Mouse (Mus musculus): ENCODE measurements around the gene Esam.
A peak's percentile ranks its signal among the peaks of the same experiment; 100 is the strongest.

Gene Esam

DNA sequence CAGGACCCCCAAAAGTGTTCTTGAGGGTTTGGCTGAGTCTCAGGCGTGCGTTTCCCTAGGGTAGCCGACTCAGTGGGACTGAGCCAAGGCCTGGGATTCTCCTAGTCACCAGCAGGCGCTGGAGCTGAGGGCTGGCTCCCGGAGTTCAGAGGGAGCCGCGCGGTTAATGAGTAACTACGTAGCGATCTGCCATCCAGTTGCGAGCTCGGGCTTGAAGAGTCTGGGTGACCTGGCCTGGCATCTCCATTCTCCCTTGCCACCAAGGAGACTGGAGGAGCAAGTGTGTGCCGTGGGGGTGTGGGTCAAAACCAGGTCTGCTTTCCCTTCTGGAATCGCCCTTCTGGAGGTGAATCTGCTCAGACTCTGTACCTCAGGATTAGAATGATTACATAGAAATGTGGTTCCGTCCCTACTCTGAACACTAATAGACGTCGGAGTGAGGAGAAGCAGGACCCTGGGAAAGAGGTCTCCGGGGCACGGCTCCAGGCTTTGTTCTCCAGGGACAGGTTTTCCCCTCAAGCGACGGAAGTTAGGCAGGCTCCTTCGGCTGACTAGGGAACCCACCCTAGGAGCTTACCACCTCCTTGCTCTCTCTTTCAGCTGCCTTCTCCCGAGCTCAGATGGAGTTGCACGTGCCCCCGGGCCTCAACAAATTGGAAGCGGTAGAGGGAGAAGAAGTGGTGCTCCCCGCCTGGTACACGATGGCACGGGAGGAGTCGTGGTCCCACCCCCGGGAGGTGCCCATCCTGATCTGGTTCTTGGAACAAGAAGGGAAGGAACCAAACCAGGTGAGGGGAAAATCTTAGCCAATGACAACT lies 3.2 kb downstream of the Esam start:
- DNase-seq (ENCODE audit: low read depth): no peak

DNA sequence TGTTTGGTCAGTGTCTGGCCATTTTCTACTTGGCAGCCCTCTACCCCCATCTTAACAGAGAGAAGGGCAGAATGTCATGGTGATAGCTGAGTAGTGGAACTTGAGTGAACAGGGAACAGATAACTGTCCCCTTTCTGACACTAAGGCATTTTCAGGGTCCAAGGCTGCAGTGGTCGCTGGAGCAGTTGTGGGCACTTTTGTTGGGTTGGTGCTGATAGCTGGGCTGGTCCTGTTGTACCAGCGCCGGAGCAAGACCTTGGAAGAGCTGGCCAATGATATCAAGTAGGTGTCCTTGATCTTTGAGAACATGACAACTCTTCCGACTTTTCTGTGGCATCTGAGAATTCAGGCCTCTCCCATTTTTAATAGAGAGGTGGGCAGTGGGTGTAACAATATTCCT lies 9.0 kb downstream of the Esam start:
- DNase-seq (ENCODE audit: low read depth): no peak

DNA sequence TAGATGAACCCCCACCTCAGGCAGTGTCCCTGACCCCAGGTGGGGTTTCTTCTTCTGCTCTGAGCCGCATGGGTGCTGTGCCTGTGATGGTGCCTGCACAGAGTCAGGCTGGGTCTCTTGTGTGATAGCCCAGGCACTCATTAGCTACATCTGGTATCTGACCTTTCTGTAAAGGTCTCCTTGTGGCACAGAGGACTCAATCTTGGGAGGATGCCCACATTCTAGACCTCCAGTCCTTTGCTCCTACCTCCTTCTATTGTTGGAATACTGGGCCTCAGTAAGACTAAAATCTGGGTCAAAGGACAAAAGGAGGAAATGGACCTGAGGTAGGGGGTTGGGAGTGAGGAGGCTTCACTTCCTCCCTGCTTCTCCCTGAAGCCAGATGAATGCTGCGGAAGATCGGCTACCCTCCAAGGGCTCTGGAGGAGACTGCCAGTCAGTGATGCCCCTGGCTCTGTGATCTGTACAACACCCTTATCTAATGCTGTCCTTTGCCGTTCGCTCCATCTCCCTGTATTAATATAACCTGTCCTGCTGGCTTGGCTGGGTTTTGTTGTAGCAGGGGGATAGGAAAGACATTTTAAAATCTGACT lies 9.9 kb downstream of the Esam start:
- DNase-seq (ENCODE audit: low read depth): no peak

DNA sequence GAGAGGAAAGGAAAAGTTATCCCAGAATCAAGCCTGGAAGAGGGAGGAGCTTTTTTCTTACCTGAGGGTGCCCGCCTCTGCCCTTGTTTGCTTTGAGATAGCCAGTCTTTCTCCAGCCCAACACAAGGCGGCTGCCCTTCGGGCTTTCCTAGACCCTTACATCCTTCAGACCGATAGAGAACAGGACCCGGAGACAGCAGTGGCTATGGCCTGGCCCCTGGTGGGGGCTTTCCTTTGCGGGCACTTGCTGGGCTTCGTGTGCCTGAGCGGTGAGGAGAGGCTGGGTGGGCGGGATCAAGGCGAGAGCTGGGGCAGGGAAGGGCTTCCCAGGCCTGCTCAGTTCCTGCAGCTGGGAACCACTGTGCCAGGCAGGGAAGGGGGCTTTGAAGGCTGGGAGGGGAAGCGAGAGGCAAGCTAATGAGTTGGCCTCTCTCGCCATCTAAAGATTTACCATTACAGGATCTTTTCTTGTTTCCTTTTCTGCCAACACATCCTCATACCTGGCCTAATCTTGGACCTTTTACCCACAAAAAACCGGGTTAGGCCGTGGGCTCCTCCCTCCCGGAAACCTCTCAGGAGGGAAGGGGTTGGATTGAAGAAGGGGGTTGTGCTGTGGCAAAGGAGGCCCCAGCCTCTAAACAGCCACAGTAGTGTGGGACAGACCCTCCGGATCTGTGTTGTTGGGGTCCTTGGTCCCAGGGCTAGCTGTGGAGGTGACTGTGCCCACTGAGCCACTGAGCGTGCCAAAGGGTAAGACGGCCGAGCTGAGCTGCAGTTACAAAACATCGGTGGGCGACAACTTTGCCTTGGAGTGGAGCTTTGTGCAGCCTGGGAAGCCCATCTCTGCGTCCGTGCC lies 11.5 kb downstream of the Esam start, which contains the start of gene Vsig2:
Gene Vsig2, plus strand, starts transcription at position 86 of the 856 bp plus-strand sequence.
- no peak for DNase-seq (ENCODE audit: low read depth)

DNA sequence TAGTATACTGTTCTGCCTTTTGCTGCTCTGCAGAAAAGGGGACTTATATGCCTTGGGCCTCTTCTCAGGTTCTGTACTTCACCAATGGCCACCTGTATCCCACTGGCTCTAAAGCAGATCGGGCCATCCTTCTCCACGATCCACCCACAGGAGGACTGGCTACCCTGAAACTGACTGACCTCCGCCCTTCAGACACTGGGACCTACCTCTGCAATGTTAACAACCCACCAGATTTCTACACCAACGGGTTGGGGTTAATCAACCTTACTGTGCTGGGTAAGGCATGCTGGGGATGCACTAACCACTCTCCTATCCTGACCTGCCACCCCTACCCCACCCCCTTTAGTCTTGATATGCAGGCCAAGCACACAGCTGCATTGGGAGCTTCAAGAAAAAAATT lies 12.3 kb downstream of the Esam start:
- DNase-seq (ENCODE audit: low read depth): no peak

DNA sequence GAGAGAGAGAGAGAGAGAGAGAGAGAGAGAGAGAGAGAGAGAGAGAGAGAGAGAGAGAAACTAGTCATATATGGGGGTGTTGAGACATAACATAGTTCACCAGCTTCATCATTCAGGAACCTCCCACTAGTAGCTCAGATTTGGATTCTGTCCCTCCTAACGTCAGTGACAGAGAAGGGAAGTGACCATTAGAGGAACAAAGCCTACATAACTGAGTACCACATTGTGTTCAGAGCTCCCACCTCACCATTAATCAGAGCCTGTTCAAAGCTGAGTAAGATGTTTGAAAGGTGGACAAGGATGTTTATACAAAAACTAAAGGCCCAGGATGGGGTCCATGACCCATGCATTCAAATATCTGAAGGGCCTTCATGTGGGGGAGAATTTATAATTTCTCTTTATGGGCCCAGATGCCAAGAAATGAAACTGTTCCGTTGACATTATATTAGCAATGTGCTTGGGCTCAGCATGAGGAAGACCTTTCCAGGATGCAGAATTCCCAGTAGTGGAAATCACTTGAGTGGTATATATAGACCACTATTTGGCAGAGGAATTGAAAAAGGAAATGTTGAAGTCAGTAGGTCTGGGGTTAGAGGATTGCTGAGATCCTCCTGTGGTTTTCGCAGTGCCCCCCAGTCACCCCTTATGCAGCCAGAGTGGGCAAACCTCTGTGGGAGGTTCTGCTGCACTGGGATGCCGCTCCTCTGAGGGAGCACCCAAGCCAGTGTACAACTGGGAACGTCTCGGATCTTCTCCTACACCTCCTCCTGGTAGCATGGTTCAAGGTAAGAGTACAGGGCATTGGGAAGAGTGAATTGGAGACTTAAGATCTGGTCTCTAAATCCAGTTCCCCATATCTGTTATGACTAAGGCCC lies 13.1 kb downstream of the Esam start:
- DNase-seq (ENCODE audit: low read depth): no peak

DNA sequence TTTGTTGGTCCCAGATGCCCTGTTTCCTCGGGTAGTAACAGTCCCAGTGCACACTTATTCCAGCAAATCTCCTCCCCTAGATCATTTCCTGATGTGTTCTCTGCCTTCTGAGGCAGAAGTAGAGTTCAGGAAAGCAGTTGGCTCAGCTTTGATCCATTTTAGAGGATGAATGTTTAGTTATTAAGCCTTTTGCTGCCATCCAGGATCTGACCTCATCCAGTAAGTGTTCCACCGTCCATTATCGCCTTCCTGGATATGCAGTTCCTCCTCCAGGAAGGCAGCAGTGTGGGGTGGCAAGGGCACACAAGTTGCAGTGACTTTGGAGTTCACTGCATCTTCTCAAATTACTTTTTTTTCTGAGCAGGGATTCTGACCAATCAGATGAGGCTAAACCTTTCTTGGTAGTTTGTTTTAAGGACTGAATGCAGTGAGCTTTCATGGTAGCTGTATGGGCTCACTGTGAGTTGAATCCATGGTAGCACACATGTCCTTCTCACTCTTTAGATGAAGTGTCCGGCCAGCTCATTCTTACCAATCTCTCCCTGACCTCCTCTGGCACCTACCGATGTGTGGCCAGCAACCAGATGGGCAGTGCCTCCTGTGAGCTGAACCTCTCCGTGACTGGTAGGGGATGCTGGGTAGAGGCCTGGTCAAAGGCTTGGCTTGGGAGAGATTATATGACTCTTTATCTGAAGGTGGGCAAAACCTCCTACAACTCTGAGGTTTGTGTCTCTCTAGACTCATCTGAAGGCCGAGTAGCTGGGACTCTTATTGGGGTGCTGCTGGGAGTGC lies 14.2 kb downstream of the Esam start:
- DNase-seq (ENCODE audit: low read depth): no peak

DNA sequence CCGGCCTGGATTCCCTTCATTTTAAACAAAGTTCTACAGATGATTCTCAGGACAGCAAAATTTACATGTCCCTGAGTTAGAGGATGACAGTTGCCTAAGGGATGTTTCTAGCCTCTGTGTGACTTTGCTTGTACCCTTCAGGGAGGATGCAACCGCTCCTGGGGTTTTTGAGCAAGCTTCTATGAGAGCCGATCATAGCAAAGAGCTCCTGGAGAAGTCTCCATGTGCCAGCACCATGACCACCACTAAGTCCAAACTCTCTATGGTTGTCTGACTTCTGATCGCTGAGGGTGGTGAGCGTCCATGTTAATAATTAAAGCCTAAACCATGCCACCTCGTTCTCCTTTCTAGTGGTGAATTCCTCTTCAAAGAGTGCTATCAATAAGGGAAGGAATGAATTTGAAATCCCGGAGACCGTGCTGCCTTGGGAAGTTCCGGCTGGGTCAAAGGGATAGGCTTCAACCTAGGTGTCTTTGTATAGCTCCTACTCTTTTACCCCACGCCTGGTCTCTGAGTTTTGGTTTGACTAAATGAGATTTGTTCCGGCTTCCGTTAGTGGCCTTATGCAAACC lies 16.1 kb downstream of the Esam start:
- DNase-seq (ENCODE audit: low read depth): no peak

DNA sequence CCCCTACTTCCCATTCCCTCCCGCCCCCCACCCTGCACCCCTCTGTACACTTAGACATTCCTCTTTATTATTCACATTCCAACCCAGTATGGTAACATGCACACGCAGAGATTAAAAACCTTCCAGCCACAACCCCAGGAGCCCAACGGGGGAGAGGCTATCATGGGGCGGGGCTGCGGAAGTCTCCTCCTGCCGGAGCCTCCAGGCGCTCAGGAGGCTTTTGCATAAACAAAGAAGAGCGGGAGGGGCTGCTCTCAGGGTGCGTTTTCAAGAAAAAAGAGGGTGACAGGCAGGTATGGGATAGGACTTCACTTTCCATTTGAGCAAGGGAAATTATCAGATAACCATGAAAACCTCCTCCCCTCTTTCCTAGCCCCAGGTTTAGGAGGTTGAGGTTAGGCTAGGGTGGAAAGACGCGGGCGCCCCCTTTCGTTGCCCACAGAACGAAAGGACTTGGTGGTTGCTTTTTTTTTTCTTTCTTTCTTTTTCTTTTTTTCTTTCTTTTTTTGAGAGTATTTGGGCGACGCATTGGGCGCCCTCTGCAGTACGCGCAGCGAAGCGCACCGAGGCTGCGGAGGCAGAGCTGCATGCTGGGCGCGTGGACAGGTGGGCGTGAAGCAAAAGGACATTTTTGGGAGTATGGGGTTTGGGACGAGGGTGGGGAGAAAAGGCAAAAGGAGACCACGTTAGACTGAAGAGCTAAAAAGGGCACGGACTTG lies 16.7 kb downstream of the Esam start:
- peak; percentile 79 for DNase-seq (ENCODE audit: low read depth)

DNA sequence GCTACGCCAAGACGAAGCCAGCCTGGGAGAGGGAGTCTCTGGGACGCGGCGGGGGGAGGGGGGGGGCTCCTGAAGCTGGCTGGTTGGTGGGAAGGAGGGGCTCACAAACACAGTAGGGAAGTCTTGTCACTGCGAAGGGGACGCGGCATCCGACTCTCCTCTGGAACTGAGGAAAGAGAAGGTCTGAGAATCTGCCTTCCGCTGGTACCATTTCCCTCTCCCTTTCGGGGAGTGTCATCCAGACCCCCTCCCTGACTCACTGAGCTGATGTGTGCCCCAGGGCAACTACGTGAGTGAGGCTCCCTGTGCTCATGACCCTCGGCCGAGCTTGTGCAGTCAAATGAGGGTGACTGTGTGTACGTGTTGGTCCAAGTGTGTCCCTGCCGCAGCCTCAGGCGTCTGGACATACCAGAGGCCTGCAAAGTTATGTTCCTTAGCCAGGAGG lies 17.3 kb downstream of the Esam start:
- no peak for DNase-seq (ENCODE audit: low read depth)

DNA sequence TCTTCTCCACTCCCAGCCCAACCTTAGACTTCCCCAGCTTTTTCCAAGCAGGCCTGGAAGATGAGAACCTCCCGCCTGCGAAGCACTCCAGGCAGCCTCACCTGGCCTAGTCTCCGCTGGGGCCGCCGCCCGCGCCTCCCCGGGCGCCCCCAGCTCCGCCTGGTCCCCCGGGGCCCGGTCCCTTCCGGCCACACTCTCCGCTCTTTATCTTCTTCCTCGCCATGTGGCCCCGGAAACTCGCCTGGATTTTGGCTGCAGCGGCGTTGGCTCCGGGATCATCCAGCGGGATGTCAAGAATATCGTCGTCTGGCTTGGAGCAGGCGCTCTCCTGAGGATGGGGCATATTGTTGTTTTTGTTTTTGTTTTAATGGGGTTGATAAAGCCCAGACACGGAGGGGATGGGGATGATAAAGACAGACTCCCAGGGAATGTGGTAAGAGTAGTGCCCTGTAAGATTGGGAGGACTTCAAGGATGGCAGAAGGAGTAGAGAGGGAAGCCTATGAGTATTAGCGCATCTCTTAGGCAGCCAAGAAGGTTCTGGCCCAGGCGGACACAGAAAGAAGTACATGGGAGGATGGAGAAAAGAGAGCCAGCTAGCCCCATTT lies 18.1 kb downstream of the Esam start:
- no peak for DNase-seq (ENCODE audit: low read depth)

DNA sequence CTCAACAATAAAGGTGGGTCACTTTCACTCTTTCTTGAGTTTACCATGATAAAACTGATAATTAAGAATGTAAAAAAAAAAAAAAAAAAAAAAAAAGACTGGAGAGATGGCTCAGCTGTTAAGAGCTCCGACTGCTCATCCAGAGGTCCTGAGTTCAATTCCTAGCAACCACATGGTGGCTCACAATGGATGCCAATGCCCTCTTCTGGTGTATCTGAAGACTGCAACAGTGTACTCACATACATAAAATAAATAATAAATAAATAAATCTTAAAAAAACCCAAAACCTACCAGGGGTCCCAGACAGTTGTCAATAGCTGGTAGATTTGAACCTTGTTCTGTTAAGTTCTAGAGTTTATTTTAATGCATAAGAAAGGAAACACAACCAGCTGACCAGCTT lies 19.0 kb downstream of the Esam start:
- peak; percentile 21 for DNase-seq (ENCODE audit: low read depth)

DNA sequence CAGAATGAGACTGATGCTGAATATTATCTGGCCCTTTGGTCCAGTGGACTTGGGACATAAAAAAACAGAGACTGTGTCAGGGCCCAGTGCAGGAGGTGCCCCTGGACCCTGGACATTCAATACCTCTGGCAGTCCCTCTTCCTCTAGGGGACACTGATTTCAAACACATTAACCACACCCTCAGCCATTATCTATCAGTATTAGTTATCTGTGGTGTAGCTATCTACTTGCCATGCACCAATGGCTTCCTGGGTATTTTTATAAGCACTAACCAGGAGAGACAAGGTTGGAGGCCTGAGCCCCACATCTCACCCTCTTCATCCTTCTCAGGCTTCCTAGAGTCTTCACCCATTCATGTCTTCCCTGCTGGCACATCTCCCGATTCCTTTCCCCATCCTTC lies 22.6 kb downstream of the Esam start:
- DNase-seq (ENCODE audit: low read depth): no peak

DNA sequence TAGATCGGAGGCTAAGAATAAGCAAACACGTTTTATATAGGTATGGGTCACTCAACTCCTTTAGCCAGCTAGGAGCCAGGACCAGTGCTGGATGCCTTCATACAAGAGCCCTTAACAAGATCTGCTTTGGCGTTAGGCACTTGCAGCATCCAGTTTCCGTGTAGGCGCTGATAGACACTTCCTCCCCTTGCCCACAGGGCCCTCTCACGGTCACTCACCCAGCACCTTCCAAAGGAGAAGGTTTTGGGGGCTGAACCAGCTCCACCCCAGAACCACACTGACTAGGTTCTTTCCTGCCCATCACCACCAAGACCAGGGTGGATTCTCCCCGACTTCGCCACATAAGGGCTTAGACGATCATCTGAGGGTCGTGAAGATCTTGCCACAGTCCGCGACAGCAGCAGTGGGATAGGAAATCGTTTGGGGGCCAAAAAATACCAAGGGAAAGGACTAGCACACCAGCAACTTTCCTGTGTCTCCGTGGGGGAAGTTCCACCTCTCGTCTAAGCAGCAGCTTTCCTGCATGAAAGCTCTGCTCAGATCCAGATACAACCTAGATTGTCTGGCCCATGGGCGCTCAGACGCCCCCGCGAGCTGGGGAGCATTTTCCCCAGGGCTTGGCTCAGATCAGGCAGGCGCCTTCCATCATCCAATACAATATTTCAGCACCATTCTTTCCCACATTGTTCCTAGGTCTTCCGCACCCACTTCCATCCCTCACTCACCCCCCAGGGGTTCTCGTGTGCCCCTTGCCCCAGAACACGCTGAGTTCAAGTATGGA lies 24.1 kb downstream of the Esam start:
- no peak for DNase-seq (ENCODE audit: low read depth)

DNA sequence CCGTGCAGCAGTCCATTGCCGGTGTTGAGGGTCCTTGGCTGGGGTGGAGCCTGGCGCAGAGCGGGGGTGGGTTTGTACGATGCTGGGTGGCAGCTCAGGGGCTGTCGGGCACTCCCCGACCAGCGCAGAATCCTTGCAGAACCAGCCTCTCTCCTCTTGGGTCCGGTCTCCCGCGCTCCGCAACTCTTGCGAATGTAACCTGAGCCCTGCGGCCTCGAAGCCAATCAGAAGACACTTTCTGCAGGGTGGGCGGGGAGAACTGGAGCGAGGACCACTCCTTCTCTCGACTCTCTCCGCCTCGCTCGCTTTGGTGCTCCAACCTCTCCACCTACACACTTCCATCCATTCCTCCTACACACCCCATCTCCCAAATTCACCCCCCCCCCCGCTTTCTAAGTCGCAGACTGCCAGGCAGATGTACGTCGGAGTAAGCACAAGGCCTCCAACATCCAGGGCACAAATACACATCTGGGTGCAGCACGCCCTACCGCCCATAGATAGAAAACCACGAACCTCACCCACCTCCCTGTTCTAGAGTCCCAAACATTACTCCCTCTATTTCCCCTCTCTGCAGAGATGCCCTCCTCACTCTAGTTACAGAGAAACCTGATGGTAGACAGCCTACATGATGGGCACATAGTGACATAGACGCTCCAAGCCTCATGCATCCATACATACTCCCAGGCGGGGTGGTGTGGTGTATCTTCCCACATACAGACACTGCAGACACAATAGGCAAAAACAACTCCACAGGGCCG lies 24.8 kb downstream of the Esam start, which contains the start of gene Nrgn:
Gene Nrgn, minus strand, starts transcription at position 369 of the 758 bp plus-strand sequence.
- DNase-seq (ENCODE audit: low read depth): peak; percentile 62

DNA sequence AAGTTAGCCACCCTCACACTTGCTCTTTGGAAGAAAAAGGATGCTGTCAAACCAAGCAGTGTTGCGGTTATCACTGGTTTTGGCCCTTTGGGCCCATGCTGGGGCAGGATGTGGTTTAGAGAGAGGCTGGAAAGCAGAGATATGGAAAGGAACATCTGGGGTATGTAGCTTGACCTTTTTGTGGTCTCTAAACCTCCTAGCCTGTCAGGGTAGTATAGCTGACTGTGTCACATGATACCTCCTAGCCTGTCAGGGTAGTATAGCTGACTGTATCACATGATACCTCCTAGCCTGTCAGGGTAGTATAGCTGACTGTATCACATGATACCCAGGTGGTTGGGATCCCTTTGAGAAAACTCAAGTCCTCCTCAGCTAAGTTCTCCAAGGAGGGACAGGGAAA lies 26.4 kb downstream of the Esam start:
- no peak for DNase-seq (ENCODE audit: low read depth)

DNA sequence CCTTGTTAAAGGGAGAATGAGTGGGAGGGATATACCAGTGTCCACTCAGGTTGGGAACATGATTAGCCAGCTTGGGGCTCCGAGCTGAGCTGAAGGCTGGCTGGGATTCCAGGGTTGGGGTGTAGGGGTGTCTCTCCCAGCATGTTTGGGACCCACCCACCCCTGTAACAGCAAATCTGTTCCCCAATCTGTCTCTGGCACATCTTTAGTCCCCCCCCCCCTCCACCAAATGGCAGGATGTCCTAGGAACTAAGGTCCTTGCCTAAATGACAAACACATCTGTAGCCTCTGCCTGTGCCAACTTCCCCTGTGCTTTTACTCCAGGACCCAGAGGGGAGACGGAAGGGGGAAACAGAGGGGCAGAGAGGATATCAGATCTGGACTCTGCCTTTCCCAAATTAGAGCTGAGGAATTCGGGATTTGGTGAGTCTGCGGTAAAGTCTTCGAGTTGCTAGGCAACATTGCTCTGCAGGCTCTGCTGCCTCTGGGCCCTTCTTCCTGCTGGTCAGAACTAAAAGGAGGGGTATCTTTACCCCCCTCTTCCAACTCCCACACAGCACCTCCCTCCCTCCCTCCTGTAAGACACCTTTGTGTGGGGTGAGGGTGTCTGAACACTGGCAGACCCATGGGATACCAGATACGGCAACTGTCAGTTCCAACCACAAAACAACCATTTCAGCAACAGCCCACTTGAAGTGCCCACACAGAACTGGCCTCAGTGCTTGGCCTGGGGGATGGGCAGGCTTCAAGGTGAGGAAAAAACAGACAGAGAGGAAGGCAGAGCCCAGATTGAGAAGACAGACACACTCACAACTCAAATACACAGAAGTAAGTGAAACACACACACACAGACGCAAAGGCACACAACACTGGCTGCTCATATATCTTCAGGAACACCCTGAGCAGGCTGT lies 27.2 kb downstream of the Esam start, which contains the start of gene Siae:
Gene Siae, plus strand, starts transcription at position 861 of the 911 bp plus-strand sequence.
- peak; percentile 15 for DNase-seq (ENCODE audit: low read depth)
